Mouse (Mus musculus): Measurements from ENCODE around the gene Zfp618.

Gene Zfp618

DNA sequence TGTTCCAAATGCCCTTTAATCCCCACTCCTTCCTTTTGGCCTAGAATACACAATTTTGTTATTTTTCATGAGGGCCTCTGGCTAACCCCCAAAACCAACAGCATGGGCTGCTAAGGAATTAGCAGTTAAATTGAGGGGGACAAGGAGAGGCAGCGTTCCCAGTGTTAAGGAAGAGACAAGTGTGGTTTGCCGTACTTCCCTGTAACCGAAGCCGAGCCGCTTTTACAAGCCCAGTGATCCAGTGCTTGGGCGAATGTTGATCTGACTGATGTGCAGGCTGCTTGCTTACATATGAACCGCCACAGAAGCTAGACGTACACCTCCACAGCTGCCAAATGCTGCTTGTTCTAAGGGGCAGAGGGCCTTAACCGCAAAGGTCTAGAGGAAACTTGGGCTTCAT, 99.5 kb downstream of the Zfp618 start:
- no peak for DNase-seq (ENCODE audit: low read depth in 1 of 2, low spot score in 2 of 2)

DNA sequence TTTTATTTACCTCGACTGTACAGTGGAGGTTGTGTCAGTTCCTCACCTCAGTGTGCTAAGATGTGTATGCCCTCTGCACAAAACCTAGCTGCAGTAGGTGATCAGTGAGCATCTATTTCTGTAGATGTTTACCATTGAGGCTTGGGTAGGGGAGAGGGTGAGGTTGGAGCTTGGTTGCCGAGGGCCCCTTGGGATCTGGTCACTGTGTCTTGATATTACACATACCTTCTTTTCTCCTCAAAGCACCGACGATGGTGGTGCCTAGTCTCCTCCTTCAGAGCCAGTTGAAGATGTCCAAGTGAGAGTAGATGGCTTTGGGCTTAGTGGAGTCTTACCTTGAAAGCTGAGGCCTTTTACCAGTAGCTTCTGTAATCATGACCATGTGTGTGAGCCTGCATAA, 101.4 kb downstream of the Zfp618 start:
- DNase-seq (ENCODE audit: low read depth in 1 of 2, low spot score in 2 of 2): no peak

DNA sequence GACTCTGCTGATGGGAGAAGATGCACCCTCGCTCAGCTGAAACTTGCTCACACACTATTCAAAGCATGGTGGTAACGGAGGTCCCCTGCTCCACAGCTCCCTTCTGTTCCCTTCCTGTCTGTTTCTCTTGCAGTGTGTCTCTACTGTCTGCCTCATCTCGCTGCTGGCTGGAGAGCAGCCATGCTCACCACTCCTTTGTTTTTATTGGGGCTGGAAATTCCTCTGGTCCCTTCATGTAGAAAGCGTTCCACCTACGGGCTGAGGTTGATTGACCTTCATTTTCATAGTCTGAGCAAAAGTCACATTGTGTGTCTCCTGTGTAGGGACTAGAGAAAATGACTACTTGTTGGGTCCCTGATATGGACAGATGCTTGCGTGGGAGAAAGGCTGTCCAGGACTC, 102.4 kb downstream of the Zfp618 start:
- no peak for DNase-seq (ENCODE audit: low read depth in 1 of 2, low spot score in 2 of 2)

DNA sequence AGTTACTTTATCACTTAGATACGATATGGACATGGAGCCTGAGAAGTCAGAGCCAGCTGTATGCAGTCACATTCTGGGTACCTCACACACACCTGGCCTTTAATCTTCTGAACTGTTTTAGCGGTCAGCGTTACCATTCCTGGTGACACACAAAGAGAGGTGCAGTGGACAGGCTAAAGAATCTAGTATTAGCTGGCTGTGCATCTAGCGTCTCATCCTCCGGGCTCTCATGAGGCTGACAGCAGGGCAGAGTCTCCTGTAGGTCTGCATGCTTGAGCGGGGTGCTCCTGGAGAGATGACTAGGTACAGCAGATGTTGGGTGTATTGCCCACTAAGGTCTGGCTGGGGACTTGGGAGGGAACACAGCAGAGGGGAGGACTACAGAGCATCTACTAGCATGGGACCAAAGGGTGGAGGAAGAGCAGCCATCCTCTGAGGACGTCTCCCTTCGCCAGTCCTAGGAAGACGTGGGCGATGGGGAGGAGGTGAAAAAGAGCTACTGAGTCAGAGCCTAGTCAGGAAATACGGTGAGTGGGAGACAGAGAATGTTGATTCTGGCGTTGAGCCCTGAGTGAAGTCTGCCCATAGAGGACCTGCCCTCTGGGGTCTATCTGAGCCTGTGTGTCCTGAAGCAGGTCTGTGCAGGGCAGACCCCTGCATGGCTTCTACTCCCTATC, 103.3 kb downstream of the Zfp618 start:
- no peak for DNase-seq (ENCODE audit: low read depth in 1 of 2, low spot score in 2 of 2)

DNA sequence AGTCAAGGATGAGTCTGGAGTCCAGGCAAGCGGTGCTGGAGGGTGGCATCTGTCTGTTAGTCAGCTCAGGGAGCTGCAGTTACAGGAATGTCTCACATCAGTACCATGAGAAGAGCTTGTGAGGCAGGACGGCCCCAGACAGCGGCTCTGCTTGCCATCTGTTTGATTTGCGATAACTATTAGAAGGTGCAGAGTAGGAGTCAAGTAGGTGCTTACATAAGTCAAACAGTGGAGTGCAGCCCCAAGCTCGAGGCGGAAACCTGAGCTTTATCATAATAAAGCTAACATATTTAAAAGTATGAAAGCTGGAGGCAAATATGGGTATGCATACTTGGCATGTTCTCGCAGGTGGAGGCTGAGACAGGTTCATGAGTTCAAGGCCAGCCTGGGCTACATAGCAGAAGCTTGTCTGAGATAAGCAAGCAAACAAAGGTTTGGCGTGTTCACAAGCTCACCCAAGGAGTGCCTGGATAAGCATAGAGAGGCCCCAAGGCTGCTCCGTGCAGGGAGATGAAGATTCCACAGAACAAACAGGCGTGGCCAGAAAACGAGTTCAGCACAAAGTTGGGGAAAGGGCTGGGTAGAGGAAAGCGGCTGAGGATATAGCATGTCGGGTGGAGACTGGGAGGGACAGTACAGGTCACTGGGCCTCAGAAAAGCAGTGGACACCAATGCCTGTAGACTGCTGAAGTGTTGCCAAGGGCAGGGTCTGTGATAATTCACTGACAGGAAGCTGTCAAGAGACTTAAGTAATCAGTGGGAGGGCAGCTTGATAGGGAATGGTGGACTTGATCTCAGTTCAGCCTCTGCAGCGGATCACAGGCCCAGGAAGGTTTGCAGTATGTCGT, 106.3 kb downstream of the Zfp618 start:
- DNase-seq (ENCODE audit: low read depth in 1 of 2, low spot score in 2 of 2): no peak

DNA sequence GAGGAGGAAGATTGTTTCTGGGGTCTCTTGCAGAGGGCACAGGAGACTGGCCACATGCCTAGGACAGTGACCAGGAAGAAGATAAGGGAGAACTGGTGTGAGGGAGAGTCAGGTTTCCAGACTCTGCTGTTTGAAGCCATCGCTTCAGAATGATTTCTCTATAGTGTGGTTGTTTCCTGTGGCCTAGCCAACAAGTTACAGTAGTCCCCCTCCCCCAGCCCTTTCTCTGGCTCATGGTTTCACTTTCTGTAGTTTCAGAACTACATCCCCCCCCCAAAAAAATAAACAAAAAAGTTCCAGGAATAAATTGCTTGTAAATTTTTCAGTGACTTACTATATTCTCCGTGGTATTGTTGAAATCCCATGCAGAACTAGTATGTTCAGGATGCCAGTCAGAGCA, 107.8 kb downstream of the Zfp618 start:
- DNase-seq (ENCODE audit: low read depth in 1 of 2, low spot score in 2 of 2): no peak

DNA sequence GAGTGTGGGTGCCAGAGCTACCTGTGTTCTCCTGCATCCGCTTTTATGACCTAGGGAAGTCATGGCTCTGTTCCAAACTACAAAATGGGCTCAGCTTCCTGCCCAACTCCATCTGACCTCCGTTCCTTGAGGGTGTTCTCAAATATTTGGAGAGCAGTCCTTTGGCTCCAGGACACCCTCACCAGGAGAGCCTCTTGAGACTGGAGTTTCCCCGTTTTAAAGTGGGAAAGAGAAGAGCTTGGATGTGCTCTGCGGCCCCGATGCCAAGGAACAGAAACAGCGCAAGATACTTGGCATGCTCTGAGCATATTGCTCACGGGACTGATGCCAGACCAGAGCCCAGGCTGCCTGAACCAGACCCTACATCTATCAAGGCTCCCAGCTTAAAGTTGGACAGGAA, 113.8 kb downstream of the Zfp618 start:
- DNase-seq (ENCODE audit: low read depth in 1 of 2, low spot score in 2 of 2): no peak

DNA sequence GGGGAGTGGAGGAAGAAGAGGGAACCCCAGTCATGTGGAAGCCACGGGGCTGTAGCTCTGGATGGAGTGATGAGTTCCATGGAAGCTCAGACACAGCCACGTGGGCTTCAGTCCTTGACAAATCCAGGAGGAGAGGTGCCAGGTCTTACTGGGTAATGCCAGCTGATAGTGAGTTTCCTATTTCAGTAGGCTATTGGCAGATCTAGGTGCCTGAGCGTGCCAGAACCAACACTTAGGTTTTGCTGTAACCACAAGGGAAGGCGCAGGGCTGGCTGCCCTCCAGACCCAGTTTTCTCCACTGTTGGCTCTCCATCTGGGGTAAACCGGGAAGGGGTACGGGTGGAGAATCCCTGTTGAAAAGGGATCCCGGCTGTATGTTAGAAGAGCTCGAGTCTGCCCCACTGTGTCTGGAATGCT, 119.1 kb downstream of the Zfp618 start:
- DNase-seq (ENCODE audit: low read depth in 1 of 2, low spot score in 2 of 2): no peak

DNA sequence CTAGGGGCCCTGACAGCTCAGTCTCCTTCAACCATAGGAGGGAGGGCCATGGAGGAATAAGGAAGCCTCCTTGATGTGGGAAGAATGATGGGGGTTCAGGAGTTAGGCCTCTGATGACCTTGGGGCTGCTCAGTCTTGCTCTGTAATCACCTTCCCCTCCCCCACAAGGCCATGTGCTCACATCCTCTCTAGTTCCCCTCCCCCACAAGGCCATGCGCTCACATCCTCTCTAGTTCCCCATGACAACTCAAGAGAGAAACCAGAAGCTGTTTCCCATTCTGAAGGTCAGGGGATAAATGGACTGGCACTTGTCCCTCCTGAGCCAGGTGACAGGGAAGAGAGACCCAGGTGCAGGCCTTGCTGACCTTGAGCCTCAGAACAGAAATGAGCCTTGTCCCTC, 124.1 kb downstream of the Zfp618 start:
- DNase-seq (ENCODE audit: low read depth in 1 of 2, low spot score in 2 of 2): peak; percentile 13 to 23

DNA sequence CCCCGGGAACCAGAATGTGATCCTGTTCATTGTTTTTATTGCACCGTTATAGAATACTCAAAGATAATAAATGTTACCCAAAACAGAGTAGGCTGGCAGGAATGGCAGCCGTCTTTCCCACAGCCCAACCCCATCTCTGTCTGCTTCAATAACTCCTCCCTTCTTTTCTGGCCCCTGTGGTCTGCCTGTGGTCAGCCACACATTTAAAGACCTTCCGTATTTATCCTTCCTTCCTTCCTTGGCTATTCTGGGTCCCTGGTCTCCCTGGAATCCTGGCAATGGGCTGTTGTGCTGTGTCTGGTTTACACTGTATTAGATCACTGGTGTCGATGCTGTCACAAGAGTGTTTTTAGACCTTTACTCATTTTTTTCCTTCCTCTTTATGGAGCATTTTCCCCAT, 125.8 kb downstream of the Zfp618 start:
- no peak for DNase-seq (ENCODE audit: low read depth in 1 of 2, low spot score in 2 of 2)

DNA sequence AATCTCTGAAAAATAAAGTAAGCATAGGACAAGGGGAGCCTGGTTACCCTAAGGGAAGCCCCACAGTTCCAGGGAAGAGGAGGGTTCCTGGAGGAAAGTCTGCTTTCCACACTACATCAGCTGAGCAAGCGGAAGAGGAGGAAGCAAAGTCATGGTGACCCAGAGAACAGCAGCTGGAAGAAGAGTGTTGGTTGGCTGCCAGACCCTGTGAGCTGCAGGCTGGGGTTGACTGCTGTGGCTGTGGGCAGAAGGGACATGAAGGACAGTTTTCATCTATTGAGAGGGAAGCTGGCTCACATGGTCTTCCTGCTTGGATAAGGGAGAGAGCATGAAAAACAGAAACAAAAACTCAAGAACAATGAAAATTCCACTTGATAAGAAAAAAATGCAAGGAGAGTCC, 132.2 kb downstream of the Zfp618 start:
- no peak for DNase-seq (ENCODE audit: low read depth in 1 of 2, low spot score in 2 of 2)

DNA sequence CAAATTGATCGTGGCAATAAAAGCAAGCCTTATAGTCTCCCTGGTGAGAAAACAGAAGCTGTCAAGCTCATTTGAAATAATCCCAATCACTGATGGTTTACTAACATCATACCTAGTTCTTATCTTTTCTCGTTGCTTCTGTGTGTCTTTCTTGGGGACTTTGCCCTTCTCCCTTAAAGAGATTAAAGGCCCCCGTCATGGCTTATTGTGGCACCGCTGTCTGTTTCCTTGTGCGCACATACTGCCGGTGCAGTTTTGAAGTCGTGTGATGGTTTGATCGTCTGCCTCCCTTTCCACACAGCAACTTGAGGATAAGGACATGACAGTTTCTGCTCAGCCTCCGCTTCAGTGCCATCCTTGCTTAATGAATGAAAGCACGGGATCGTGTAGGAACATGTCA, 135.1 kb downstream of the Zfp618 start:
- DNase-seq (ENCODE audit: low read depth in 1 of 2, low spot score in 2 of 2): no peak

DNA sequence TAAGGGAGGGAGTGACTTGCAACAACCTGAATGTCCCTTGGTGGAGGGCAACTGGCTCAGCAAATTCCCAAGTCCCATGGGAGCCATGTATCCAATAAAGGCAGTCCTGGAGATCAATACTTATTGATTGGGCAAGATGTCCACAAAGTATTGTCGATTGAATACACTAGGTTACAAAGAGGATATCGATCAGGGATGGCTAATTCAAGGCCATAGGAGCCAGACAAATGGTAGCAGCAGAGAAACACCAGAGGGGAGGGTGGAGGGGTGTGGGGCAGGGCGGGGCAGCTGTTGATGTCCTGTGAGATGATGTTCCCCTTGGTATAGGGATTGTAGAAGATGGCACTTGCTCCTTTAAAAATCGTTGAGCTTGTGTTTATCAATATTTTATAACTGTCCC, 136.7 kb downstream of the Zfp618 start:
- DNase-seq (ENCODE audit: low read depth in 1 of 2, low spot score in 2 of 2): no peak

DNA sequence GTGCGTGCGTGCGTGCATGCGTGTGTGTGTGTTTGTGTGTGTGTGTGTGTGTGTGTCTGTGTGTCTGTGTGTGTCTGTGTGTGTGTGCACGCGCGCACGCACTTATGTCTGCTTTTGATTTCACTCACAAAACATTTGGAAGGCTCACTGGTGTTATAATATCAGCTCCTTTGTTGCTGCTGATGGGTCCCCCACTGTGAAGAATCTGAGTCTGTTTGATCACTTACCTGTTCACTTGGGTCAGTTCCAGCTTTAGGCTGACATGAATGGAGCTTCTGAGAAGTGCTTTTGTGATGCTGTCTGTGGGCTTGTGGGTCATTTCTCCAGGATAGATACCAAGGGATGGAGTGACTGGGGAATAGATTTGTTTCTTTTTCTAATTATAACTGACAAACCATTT, 140.3 kb downstream of the Zfp618 start:
- no peak for DNase-seq (ENCODE audit: low read depth in 1 of 2, low spot score in 2 of 2)

DNA sequence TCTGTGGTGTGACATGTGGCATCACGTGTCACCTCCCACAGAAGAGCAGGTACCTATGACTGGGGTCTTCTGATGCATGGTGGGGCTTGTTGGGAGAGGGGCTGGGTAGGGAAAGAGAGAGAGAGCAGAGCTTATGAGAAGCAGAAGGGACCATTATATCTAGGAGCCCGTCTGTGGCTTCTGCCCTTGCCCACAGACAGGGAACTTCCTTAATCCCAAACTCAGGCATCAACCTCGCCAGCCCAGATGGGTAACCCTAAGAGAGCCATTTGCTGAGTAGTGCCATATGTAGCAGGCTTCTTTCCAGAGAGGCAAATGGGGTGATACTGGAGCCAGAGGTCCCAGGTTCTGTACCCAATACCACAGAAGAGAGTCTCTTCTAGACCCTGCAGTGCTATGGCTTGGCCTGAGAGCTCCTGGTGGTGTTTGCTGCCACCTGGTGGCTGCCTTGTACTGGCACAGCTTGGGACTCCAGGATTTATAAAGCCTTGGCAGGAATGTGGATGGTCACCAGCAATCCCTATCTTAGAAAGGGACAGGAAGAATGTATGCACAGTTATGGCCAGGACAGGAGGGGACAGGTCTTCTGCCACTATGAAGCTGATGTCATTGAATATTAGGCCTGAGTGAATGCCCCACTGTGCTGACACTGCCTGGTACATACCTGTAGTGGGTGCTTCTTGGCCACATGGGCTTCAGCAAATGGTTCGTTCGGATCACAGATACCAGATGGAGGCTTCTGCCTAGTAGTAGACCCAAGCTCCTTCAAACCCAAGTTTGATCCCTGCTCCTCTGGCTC, 153.5 kb downstream of the Zfp618 start:
- peak in 1 of 2 experiments; percentile 27 for DNase-seq (ENCODE audit: low read depth in 1 of 2, low spot score in 2 of 2)

DNA sequence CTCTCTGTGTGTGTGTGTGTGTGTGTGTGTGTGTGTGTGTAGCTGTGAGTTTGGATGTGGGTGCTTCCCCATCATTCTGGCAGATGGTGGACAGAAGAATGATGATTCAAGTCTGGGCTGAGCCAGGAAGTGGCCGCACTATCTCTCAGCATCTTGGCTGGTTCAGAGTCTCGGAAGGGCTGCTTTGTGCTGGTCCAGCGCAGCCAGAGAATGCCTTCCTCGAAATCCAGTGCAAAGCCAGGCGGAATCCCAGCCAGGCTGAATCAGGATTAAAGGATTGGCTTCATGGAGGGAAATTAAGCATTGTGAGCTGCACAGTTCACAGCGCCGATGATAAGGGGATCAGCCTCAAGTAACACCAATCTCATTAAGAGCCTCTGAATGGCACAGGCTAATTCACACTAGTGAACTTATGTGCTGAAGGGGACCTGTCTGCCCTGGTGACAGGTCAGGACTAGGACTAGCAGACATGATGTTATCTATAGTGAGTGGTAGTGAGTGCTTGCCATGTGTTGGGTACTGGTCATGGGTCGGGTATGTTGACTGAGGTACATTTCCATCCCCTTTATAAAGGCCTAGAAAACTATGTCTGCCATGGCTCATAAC, 159.6 kb downstream of the Zfp618 start:
- DNase-seq (ENCODE audit: low read depth in 1 of 2, low spot score in 2 of 2): no peak

DNA sequence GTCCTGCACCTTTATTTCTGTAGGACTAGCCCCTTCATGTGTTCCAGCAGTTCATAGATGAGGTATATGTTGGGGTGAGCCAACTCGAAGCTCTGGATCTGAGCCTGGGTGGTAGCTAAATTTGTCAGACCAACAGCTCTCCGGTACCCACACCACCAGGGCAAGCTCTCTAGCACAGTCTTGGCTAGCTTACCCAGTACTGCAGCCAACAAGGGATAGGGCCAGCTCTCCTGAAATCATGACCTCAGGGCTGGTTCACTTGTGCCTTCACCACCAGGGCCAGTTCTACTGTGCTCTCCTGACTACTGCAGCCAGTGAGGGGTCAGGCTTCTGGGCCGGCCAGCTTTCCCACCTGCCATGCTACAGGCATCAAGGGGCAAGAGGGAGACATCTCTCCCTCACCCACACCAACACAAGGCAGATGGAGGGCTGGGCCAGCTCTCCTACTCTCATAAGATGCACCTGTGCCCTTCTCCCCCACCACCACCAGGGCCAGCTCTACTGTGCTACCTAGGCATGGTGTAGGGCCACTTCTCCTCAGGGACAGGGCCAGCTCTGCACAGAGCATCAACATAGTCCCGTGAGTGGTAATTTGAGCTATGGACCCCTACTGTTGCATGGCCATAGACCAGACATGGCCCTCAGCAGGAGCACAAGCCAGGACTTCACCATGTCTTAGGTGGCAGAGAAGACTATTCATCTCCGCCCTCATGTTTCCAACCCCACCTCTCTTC, 164.7 kb downstream of the Zfp618 start:
- DNase-seq (ENCODE audit: low read depth in 1 of 2, low spot score in 2 of 2): no peak

DNA sequence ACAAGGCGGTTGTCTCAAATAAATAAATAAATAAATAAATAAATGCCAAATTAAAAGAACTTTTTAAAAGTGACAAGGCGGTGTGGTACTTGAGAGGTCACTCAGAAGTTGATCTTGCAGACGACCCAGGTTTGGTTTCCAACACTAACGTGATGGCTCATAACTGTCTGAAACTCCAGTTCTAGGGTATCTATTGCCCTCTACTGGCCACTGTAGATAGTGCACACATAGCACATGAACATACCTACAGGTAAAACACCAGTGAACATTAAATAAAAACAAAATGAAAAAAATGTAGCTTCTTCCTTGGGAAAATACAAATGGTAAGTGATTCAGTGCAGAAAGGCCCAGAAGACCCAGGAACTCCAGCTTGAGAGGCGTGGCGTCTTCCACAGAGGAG, 181.9 kb downstream of the Zfp618 start:
- no peak for DNase-seq (ENCODE audit: low read depth in 1 of 2, low spot score in 2 of 2)

DNA sequence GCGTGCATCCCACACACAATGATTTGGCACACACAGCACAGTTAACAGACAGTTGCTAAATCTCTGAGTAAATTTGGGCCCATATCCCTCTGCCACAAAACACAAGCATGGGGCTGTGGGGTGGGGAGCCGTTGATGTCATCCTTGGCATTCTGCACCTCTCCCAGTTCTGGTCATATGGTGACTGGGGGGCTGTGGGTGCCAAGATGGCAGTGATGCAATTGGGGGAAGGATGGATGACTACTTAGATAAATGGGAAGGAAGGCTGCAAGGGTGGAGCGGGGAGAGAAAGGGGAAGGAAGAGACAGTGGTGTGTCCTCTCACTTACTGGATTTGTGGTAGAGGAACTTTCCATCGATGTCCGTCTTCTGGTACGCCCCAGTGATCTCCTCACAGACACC, 185.8 kb downstream of the Zfp618 start:
- no peak for DNase-seq (ENCODE audit: low read depth in 1 of 2, low spot score in 2 of 2)

DNA sequence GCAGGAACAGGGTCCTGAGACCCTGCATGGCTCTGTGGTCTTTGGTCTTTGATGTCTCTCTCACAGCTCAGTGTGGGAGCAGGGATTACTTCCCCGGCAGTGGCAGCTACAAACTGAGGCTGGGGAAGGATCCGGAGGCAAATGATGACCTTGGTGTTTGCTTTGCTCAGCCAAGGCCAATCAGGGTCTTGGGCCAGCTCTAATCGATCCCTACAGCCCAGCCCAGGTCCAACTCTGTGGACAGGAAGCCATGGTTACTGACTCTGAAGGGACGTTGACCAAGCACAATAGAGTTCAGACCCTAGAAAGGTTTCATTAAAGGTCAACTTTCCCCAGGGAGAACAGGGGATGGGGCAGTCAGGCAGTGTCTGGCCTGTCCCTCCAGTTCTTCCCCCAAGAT, 188.7 kb downstream of the Zfp618 start:
- DNase-seq (ENCODE audit: low read depth in 1 of 2, low spot score in 2 of 2): no peak

DNA sequence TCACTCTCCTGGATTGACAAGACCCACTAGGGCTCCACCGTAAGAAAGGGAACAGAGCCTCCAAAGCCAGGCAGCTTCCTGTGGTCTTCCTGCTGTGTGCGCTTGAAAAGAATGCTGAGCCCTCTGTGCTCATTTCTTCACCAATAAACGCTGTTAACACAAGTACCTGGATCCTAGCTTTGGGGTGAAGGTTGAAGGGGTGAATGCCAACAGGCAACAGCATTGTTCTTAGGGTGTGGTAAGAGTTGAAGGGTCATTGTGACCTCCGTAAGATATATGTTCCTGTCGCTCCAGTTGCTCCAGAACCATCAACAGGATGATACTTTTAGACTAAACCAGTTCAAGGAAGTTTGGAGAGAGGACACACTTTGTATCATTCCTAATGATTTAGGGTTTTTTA, 189.3 kb downstream of the Zfp618 start, which contains the start of gene Ambp:
Gene Ambp (minus strand): TSS at position 101 of the 400 bp plus-strand sequence.
- no peak for DNase-seq (ENCODE audit: low read depth in 1 of 2, low spot score in 2 of 2)

All from monocyte, adult 2 months (primary cell).